Mouse (Mus musculus) Muller cell, postnatal 12 days (primary cell): ENCODE results near the gene Htatsf1.

Experiments used
- DNase-seq: peaks from one replicate; pipeline ENCODE4 v3.0.0-alpha.2; 2015; ENCODE audit errors: inconsistent ontology term

The Htatsf1 gene

GRCm38 (mm10) chrX:57053174-57053992 is at the start of gene Htatsf1:
Gene Htatsf1, plus strand, starts transcription at chrX:57053583.
- DNase-seq = peak; percentile 90

- no peak for DNase-seq
Measured at GRCm38 (mm10) chrX:57012891-57013290, 40.5 kb upstream of the Htatsf1 start.

GRCm38 (mm10) chrX:57042774-57043173 is 10.6 kb upstream of the Htatsf1 start, which contains the start of gene Brs3:
Gene Brs3, plus strand, starts transcription at chrX:57043074.
- no peak for DNase-seq

GRCm38 (mm10) chrX:57043869-57044268 is 9.5 kb upstream of the Htatsf1 start:
- DNase-seq = no peak

- DNase-seq = no peak
Measured at GRCm38 (mm10) chrX:57052848-57053173, 572 bp upstream of the Htatsf1 start.

GRCm38 (mm10) chrX:57053993-57054385 is 606 bp downstream of the Htatsf1 start:
- no peak for DNase-seq

GRCm38 (mm10) chrX:57081496-57081895 is 28.1 kb downstream of the Htatsf1 start:
- peak; percentile 25 for DNase-seq

GRCm38 (mm10) chrX:57087806-57088205 is 34.4 kb downstream of the Htatsf1 start, which contains the start of gene Vgll1:
Gene Vgll1, plus strand, starts transcription at chrX:57088106.
- no peak for DNase-seq

- no peak for DNase-seq
Measured at GRCm38 (mm10) chrX:57103415-57103814, 50.0 kb downstream of the Htatsf1 start.

- peak; percentile 3 for DNase-seq
Measured at GRCm38 (mm10) chrX:57106956-57107355, 53.6 kb downstream of the Htatsf1 start.
